Mouse (Mus musculus) E14TG2a.4 (cell line): ENCODE measurements around the gene Phactr1.

ENCODE experiments used
- H3K27me3 ChIP-seq: 2 replicates; pipeline ENCODE4 v1.6.1; 2014; ENCODE audit warnings: low read length, control low read depth; ENCODE audit not compliant: insufficient read depth
- H3K36me3 ChIP-seq: 2 replicates; pipeline ENCODE4 v1.6.1; 2014; ENCODE audit warnings: low read length, control low read depth; ENCODE audit not compliant: insufficient read depth
- H3K4me1 ChIP-seq: replicated peaks from 2 replicates; pipeline ENCODE4 v1.6.1; 2014; ENCODE audit warnings: low read depth, low read length, control low read depth
- H3K4me3 ChIP-seq: replicated peaks from 2 replicates; pipeline ENCODE4 v1.5.1; 2014; ENCODE audit warnings: mild to moderate bottlenecking, low read length
- H3K9me3 ChIP-seq: 2 replicates; pipeline ENCODE4 v1.6.1; 2014; ENCODE audit warnings: low read length, control low read depth
- CTCF ChIP-seq: conservative IDR thresholded peaks from 2 replicates; pipeline ENCODE4 v1.5.1; 2014; ENCODE audit warnings: low read length
- NANOG ChIP-seq: IDR thresholded peaks from 2 replicates; pipeline ENCODE4 v1.6.1; 2014; ENCODE audit warnings: borderline replicate concordance, low read length, mixed read lengths
- POU5F1 ChIP-seq: IDR thresholded peaks from 2 replicates; pipeline ENCODE4 v1.6.1; 2014; ENCODE audit warnings: low read length, borderline replicate concordance

The Phactr1 gene

GRCm38 (mm10) chr13:43032451-43032850 lies 352.0 kb downstream of the Phactr1 start:
- Histone ChIP-seq H3K27me3 (peaks cover 54% of the 10 kb centered on the region), H3K36me3 (no peaks in the 10 kb centered on the region), H3K9me3 (peaks cover 16% of the 10 kb centered on the region), H3K4me3 (no peak overlapping the region), H3K4me1 (no peaks in the 10 kb centered on the region; the same call in 1 of the 2 replicates)
- TF ChIP-seq CTCF (no peak), NANOG (no peak), POU5F1 (no peak)

- no peaks in the 10 kb centered on the region for H3K4me1 ChIP-seq
- TF ChIP-seq NANOG (no peak), POU5F1 (no peak), CTCF (no peak)
- peaks cover 8% of the 10 kb centered on the region; the same call in 1 of the 2 replicates for H3K9me3 ChIP-seq
- peaks cover 23% of the 10 kb centered on the region for H3K27me3 ChIP-seq
- no peak overlapping the region for H3K4me3 ChIP-seq
- no peaks in the 10 kb centered on the region for H3K36me3 ChIP-seq
These were observed 356.1 kb downstream of the Phactr1 start for GRCm38 (mm10) chr13:43036510-43036909.

GRCm38 (mm10) chr13:43042766-43043165 lies 362.3 kb downstream of the Phactr1 start:
- Histone ChIP-seq H3K27me3 (no peaks in the 10 kb centered on the region), H3K9me3 (no peaks in the 10 kb centered on the region), H3K4me1 (no peaks in the 10 kb centered on the region), H3K36me3 (no peaks in the 10 kb centered on the region), H3K4me3 (no peak overlapping the region)
- TF ChIP-seq POU5F1 (no peak), NANOG (no peak), CTCF (no peak)

- H3K9me3 ChIP-seq = no peaks in the 10 kb centered on the region
- no peak overlapping the region for H3K4me3 ChIP-seq
- H3K27me3 ChIP-seq = no peaks in the 10 kb centered on the region
- TF ChIP-seq CTCF = no peak
- no peak for TF ChIP-seq NANOG
- TF ChIP-seq POU5F1 = no peak
- no peaks in the 10 kb centered on the region for H3K36me3 ChIP-seq
- H3K4me1 ChIP-seq = no peaks in the 10 kb centered on the region
These were observed 368.1 kb downstream of the Phactr1 start for GRCm38 (mm10) chr13:43048553-43048952.

GRCm38 (mm10) chr13:43053201-43053600 lies 372.8 kb downstream of the Phactr1 start:
- TF ChIP-seq POU5F1 (no peak), CTCF (peak; percentile 89)
- Histone ChIP-seq H3K36me3 (no peaks in the 10 kb centered on the region), H3K27me3 (no peaks in the 10 kb centered on the region), H3K4me1 (no peaks in the 10 kb centered on the region), H3K4me3 (no peak overlapping the region), H3K9me3 (no peaks in the 10 kb centered on the region)

- no peak overlapping the region for H3K4me3 ChIP-seq
- no peaks in the 10 kb centered on the region for H3K36me3 ChIP-seq
- TF ChIP-seq NANOG = no peak
- no peak for TF ChIP-seq CTCF
- no peak for TF ChIP-seq POU5F1
- H3K27me3 ChIP-seq = no peaks in the 10 kb centered on the region
- H3K4me1 ChIP-seq = no peaks in the 10 kb centered on the region
- H3K9me3 ChIP-seq = no peaks in the 10 kb centered on the region
These were observed 374.7 kb downstream of the Phactr1 start for GRCm38 (mm10) chr13:43055136-43055535.

- Histone ChIP-seq H3K36me3 (no peaks in the 10 kb centered on the region), H3K4me1 (no peaks in the 10 kb centered on the region), H3K4me3 (no peak overlapping the region), H3K9me3 (no peaks in the 10 kb centered on the region), H3K27me3 (no peaks in the 10 kb centered on the region)
- TF ChIP-seq POU5F1 = no peak
- TF ChIP-seq NANOG = no peak
- no peak for TF ChIP-seq CTCF
These were observed 376.7 kb downstream of the Phactr1 start for GRCm38 (mm10) chr13:43057104-43057503.

- H3K36me3 ChIP-seq = no peaks in the 10 kb centered on the region
- no peak overlapping the region for H3K4me3 ChIP-seq
- no peaks in the 10 kb centered on the region for H3K27me3 ChIP-seq
- no peaks in the 10 kb centered on the region for H3K4me1 ChIP-seq
- TF ChIP-seq POU5F1 (no peak), CTCF (no peak), NANOG (no peak)
- no peaks in the 10 kb centered on the region for H3K9me3 ChIP-seq
These were observed 382.9 kb downstream of the Phactr1 start for GRCm38 (mm10) chr13:43063355-43063754.

GRCm38 (mm10) chr13:43068716-43069265 lies 388.4 kb downstream of the Phactr1 start:
- Histone ChIP-seq H3K4me3 (no peak overlapping the region), H3K4me1 (no peaks in the 10 kb centered on the region), H3K27me3 (no peaks in the 10 kb centered on the region), H3K9me3 (no peaks in the 10 kb centered on the region), H3K36me3 (no peaks in the 10 kb centered on the region)
- TF ChIP-seq NANOG (no peak), CTCF (no peak), POU5F1 (no peak)
